Mouse (Mus musculus): ENCODE data around the gene Cyp26b1.

- TF ChIP-seq CTCF (IDR thresholded peaks at IDR 0.05), result no peak
- no peak for TF ChIP-seq EP300 (IDR thresholded peaks at IDR 0.05)
These were observed 35.1 kb upstream of the Cyp26b1 start for GRCm38 (mm10) chr6:84628831-84629230.
